In the genomic region with DNA sequence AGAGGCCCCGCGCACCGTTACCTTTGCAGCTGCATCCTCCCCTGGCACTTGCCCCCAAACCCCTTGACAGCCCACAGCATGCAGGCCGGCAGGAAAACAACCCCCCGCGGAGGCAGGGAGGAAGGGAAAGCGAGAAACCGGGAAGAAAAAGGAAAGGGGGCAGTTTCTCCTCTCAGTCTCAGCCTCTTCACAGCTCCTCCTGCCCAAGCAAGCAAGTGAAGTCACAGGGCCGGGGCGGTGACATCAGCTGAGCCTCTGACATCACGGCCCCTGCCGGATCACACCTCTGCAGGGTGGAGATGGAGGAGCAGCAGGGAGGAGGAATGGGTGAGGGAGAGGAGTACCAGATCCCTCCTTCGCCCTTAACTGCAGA, we compare ENCODE assay signal across 8 mouse cellular contexts.
A peak's percentile ranks its signal among the peaks of the same experiment; 100 is the strongest.
DNase-seq lines count a peak whose midpoint lies in the region; ATAC-seq and TF ChIP-seq lines count a peak whose summit lies in the region.

No protein-coding gene starts in this region.

- peak overlapping the region; percentile 81 for H3K4me2 ChIP-seq in neural tube, embryonic 12.5 days (replicated peaks)

- peak overlapping the region; percentile 85; the same call in 1 of the 2 replicates for H3K27ac ChIP-seq in layer of hippocampus, adult 2 months
- H3K27ac ChIP-seq in neural tube, embryonic 12.5 days = peak overlapping the region; percentile 11; the same call in 1 of the 2 replicates
- H3K27ac ChIP-seq in kidney, adult 2 months (ENCODE audit: insufficient read depth, low read depth, low read length) = no peak overlapping the region

- peaks cover 60% of the 10 kb centered on the region for H3K27me3 ChIP-seq in neural tube, embryonic 12.5 days (replicated peaks)
- no peaks in the 10 kb centered on the region; the same call in 1 of the 2 replicates for H3K27me3 ChIP-seq in kidney, adult 2 months (replicated peaks; ENCODE audit: control insufficient read depth, insufficient read depth, low read length)

- no peaks in the 10 kb centered on the region for H3K9me3 ChIP-seq in neural tube, embryonic 12.5 days

- no peaks in the 10 kb centered on the region for H3K36me3 ChIP-seq in neural tube, embryonic 12.5 days
- H3K36me3 ChIP-seq in kidney, adult 2 months (ENCODE audit: control insufficient read depth, insufficient read depth, low read length) = no peaks in the 10 kb centered on the region

- H3K4me3 ChIP-seq in layer of hippocampus, adult 2 months = peak overlapping the region; percentile 53
- H3K4me3 ChIP-seq in neural tube, embryonic 12.5 days = peak overlapping the region; percentile 34
- H3K4me3 ChIP-seq in kidney, adult 2 months (ENCODE audit: insufficient read depth, low read depth, low read length) = no peak overlapping the region

- no peak for TF ChIP-seq CTCF in layer of hippocampus, adult 2 months (conservative IDR thresholded peaks at IDR 0.05)
- no peak for TF ChIP-seq CTCF in kidney, adult 2 months (conservative IDR thresholded peaks at IDR 0.05; ENCODE audit: insufficient read depth, insufficient read length, low read depth, low read length)

- H3K9ac ChIP-seq in neural tube, embryonic 12.5 days = peak overlapping the region; percentile 60

- ATAC-seq in neural tube, embryonic 12.5 days (ENCODE audit: low FRiP score, low read depth) = peak; percentile 63

- TF ChIP-seq POLR2A in kidney, adult 2 months (IDR thresholded peaks at IDR 0.05; ENCODE audit: low read depth, low read length) = no peak

- DNase-seq in layer of hippocampus, adult 2 months (ENCODE audit: low spot score in 2 of 2) = no peak
- no peak for DNase-seq in layer of hippocampus, adult 18-20 months (ENCODE audit: low spot score in 2 of 2)
- DNase-seq in embryo, embryonic 10.5 days (ENCODE audit: low spot score) = peak; percentile 59
- DNase-seq in induced T-regulatory cell, adult 2 months (ENCODE audit: low read depth) = peak; percentile 56
- DNase-seq in layer of hippocampus, adult 9-11 months = no peak
- DNase-seq in cerebellum, adult 9-11 months = no peak
- no peak for DNase-seq in kidney, adult 2 months

- peaks cover 37% of the 10 kb centered on the region for H3K4me1 ChIP-seq in neural tube, embryonic 12.5 days
- H3K4me1 ChIP-seq in kidney, adult 2 months (ENCODE audit: control insufficient read depth, insufficient read depth, low read length) = no peaks in the 10 kb centered on the region

- 2% methylated on average over 13 of the region's 13 CpGs for WGBS in neural tube, embryonic 12.5 days
- WGBS in kidney, adult 2 months = 12% methylated on average over 13 of the region's 13 CpGs

Comparison
In these comparisons a context has a peak if more than half of its experiments do, and no peak if none do; other contexts are left out.
1. DNase-seq: peak in embryo, embryonic 10.5 days (single experiment) and induced T-regulatory cell, adult 2 months (single experiment); none in layer of hippocampus, adult 2 months (0 of 2), layer of hippocampus, adult 18-20 months (0 of 2), layer of hippocampus, adult 9-11 months (single experiment), cerebellum, adult 9-11 months (single experiment) and kidney, adult 2 months (single experiment).